Mouse (Mus musculus): ENCODE data around the gene Rfpl4b.

GRCm38 (mm10) chr10:38855186-38855585 lies 33.6 kb upstream of the Rfpl4b start:
- no peak for TF ChIP-seq CTCF (IDR thresholded peaks at IDR 0.05; ENCODE audit: borderline replicate concordance, extremely low read depth, insufficient read depth, insufficient read length)
- no peak for TF ChIP-seq POLR2A (IDR thresholded peaks at IDR 0.05; ENCODE audit: borderline replicate concordance, extremely low read depth, insufficient read depth, insufficient read length, poor library complexity, severe bottlenecking)
